Mouse (Mus musculus): ENCODE measurements around the gene Inf2. TPM values are rescaled to one million over a fixed set of nuclear protein-coding genes. Genes with fewer than 3 reads are reported as not detected.

Inf2 gene
- polyA plus RNA-seq, 1 experiment from 2014 or later = 4.3 TPM

DNA sequence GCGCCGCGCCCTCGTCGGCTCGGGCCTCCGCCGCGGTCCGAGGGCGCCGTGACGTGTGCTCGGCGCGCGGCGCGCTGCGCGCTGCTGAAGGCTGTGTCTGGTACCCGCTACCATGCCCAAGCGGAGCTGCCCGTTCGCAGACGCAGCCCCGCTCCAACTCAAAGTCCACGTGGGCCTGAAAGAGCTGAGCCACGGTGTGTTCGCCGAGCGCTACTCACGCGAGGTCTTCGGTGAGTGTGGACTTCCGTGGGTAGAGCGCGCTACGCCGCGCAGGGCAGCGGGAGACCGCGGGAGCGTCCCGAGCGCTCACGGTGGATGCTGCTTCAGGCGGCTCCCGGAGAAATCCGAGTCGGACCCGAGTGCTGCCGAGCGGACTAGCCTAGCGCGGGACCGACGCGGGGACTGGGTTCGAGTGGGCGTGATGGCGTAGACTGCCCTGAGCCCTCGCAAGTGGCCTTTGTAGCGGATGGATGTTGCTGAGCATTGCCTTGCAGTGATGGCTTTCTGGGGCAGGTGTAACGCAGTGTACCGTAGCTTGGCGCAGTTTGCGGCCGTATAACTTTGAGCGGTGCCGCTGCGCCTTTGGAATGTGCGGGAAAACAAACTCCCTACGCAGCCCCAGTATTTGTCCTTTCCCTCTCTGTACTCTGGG lies 56.4 kb downstream of the Inf2 start:
- no peaks in the 10 kb centered on the region for H3K27me3 ChIP-seq (replicated peaks; ENCODE audit: control insufficient read depth, insufficient read depth, low read length)
- ATAC-seq (replicated peaks; ENCODE audit: low FRiP score, low TSS enrichment, low read depth) (no peak; the same call in 1 of the 2 replicates), DNase-seq (ENCODE audit: low spot score) (peak; percentile 77)

DNA sequence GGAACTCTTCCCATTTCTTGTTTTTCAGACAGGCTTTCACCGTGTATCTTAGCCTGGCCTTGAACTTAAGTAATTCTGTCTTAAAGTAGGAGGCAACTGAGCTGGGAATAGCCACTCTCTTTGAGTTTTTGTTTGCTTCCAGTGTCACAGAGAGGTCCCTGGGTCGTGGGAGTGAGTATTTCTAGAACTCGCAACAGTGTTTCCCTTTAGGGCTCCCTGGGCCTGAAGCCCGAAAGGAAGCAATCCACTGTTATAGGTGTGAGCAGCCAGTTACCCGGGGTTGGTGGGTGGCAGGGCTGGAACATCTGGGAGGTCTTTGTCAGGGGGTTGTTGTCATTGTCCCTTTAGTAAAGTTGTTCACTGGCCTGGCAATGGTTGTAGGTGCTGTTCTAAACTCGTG lies 57.6 kb downstream of the Inf2 start:
- peak overlapping the region; percentile 81 for H3K9ac ChIP-seq (ENCODE audit: low read length)
- peak overlapping the region; percentile 93 for H3K4me3 ChIP-seq (ENCODE audit: low read depth, low read length)
- peaks cover 16% of the 10 kb centered on the region for H3K4me1 ChIP-seq (replicated peaks; ENCODE audit: control insufficient read depth, insufficient read depth, low read length)
- no peak for ATAC-seq (replicated peaks; ENCODE audit: low FRiP score, low TSS enrichment, low read depth)
- no peak for DNase-seq (ENCODE audit: low spot score)
- H3K27me3 ChIP-seq (replicated peaks; ENCODE audit: control insufficient read depth, insufficient read depth, low read length) = no peaks in the 10 kb centered on the region
- H3K27ac ChIP-seq (ENCODE audit: low read depth) = no peak overlapping the region; the same call in 1 of the 2 replicates
- peak overlapping the region; percentile 88 for H3K4me2 ChIP-seq (ENCODE audit: low read length)
- WGBS = 46% methylated on average over 6 of the region's 6 CpGs
- peaks cover 28% of the 10 kb centered on the region for H3K36me3 ChIP-seq (ENCODE audit: control insufficient read depth, insufficient read depth, low read length)
- H3K9me3 ChIP-seq (ENCODE audit: control insufficient read depth, low read length) = no peaks in the 10 kb centered on the region

More for the DNA sequence above, 56.4 kb downstream of the Inf2 start:
- peak overlapping the region; percentile 93 for H3K4me3 ChIP-seq (ENCODE audit: low read depth, low read length)
- H3K4me1 ChIP-seq (replicated peaks; ENCODE audit: control insufficient read depth, insufficient read depth, low read length) = peaks cover 16% of the 10 kb centered on the region
- H3K9me3 ChIP-seq (ENCODE audit: control insufficient read depth, low read length) = no peaks in the 10 kb centered on the region
- H3K36me3 ChIP-seq (ENCODE audit: control insufficient read depth, insufficient read depth, low read length) = peaks cover 23% of the 10 kb centered on the region
- H3K27ac ChIP-seq (ENCODE audit: low read depth) = peak overlapping the region; percentile 87
- peak overlapping the region; percentile 81 for H3K9ac ChIP-seq (ENCODE audit: low read length)
- peak overlapping the region; percentile 88 for H3K4me2 ChIP-seq (ENCODE audit: low read length)
- WGBS = under 1% methylated on average over 75 of the region's 75 CpGs

DNA sequence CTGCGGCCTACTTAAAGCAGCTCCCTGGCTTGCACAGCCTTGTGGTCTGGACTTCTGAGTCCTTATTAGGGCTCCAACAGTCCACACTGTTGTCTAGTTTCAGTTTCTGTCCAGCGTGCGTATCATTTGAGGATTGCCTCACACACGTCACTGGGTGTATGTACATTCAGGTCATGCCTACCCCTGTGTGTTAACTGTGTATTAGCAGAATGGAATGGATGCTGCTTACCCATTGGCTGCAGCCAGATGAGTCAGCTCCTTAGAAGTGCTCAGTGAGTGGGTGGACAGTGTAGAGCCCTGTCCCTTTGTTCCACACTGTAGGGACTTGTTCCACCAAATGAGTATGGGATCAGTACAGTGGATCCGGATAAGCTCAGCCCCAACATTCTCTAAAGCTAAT lies 59.5 kb downstream of the Inf2 start:
- no peaks in the 10 kb centered on the region for H3K9me3 ChIP-seq (ENCODE audit: control insufficient read depth, low read length)
- no peak overlapping the region for H3K27ac ChIP-seq (ENCODE audit: low read depth)
- WGBS = 94% methylated on average over 5 of the region's 5 CpGs
- H3K4me1 ChIP-seq (replicated peaks; ENCODE audit: control insufficient read depth, insufficient read depth, low read length) = peaks cover 16% of the 10 kb centered on the region
- H3K4me2 ChIP-seq (ENCODE audit: low read length) = no peak overlapping the region
- H3K27me3 ChIP-seq (replicated peaks; ENCODE audit: control insufficient read depth, insufficient read depth, low read length) = no peaks in the 10 kb centered on the region
- H3K9ac ChIP-seq (ENCODE audit: low read length) = no peak overlapping the region
- H3K36me3 ChIP-seq (ENCODE audit: control insufficient read depth, insufficient read depth, low read length) = peaks cover 41% of the 10 kb centered on the region
- H3K4me3 ChIP-seq (ENCODE audit: low read depth, low read length) = no peak overlapping the region
- no peak for ATAC-seq (replicated peaks; ENCODE audit: low FRiP score, low TSS enrichment, low read depth)
- no peak for DNase-seq (ENCODE audit: low spot score)

DNA sequence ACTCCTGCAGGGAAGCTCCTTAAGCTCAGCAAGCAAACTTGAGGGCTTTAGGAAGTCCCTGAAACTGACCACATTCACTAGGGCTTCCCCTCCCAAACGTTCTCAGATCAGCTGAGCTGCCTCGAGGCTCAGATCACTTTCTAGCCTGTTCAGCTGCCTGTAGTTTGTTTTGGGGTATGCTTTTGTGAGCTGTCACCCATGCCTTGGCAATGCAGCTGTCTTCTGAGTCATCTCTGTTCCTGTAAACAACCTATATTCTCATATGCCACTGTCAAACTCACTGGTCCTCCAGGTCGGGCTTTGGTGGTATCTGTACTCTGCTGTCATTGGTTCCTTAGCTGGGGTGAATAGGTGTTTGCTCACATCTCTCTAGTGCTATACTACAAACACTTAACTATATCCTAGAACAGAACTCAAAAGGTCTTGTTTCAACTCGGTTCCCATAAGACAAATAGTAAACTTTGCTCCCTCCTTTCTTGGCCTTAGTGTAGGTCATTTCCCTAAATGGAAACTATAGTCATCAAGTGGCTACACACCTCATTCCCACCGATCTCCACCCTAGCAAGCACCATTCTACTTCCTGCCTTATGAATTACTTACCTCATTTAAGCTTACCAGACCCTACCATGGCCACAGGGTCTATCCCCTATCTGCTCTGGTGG lies 63.3 kb downstream of the Inf2 start:
- no peak overlapping the region for H3K27ac ChIP-seq (ENCODE audit: low read depth)
- no peak overlapping the region for H3K4me2 ChIP-seq (ENCODE audit: low read length)
- H3K36me3 ChIP-seq (ENCODE audit: control insufficient read depth, insufficient read depth, low read length) = peaks cover 76% of the 10 kb centered on the region
- H3K9me3 ChIP-seq (ENCODE audit: control insufficient read depth, low read length) = no peaks in the 10 kb centered on the region
- H3K4me3 ChIP-seq (ENCODE audit: low read depth, low read length) = no peak overlapping the region
- H3K4me1 ChIP-seq (replicated peaks; ENCODE audit: control insufficient read depth, insufficient read depth, low read length) = 0 out of 2 replicates have a peak, but pooled peaks cover 8% of the 10 kb centered on the region
- DNase-seq (ENCODE audit: low spot score) (no peak), ATAC-seq (replicated peaks; ENCODE audit: low FRiP score, low TSS enrichment, low read depth) (no peak)
- H3K27me3 ChIP-seq (replicated peaks; ENCODE audit: control insufficient read depth, insufficient read depth, low read length) = no peaks in the 10 kb centered on the region
- WGBS = 75% methylated on average over 5 of the region's 5 CpGs
- no peak overlapping the region for H3K9ac ChIP-seq (ENCODE audit: low read length)

DNA sequence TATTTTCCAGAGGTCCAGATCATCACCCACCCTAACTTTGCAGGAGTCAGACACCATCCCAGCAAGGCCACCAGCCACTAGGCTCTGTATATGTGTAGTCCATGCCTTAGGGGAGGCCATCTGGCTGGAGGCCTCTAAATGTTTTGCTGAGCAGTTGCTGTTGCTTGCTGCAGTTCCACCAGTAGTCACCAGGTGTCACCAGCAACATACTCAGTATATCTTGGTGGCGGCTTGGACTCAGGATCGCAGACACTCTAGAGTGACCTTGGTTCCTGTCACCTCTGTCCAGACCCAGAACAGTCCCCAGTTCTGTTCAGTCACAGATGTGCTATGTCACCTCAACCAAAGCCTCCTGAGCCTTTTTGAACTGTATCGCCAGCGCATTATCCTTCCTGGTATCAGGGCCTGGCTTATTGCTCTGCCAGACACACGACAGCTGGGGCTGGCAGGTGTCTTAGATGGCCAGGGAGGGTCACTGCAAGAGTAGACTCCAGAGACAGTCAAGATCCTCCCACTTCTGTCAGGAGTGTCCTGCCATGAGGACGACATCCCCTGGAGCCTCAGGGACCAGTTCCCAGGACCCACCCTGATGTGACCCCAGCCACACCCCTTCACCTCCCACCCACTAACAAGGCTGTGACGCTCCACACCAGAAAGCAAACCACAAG lies 64.7 kb downstream of the Inf2 start:
- peak; percentile 93 for DNase-seq (ENCODE audit: low spot score)
- H3K9me3 ChIP-seq (ENCODE audit: control insufficient read depth, low read length) = no peaks in the 10 kb centered on the region
- H3K4me3 ChIP-seq (ENCODE audit: low read depth, low read length) = no peak overlapping the region
- 36% methylated on average over 7 of the region's 7 CpGs for WGBS
- H3K36me3 ChIP-seq (ENCODE audit: control insufficient read depth, insufficient read depth, low read length) = peaks cover 83% of the 10 kb centered on the region
- no peaks in the 10 kb centered on the region for H3K27me3 ChIP-seq (replicated peaks; ENCODE audit: control insufficient read depth, insufficient read depth, low read length)
- H3K27ac ChIP-seq (ENCODE audit: low read depth) = no peak overlapping the region
- 0 out of 2 replicates have a peak, but pooled peaks cover 8% of the 10 kb centered on the region for H3K4me1 ChIP-seq (replicated peaks; ENCODE audit: control insufficient read depth, insufficient read depth, low read length)
- ATAC-seq (replicated peaks; ENCODE audit: low FRiP score, low TSS enrichment, low read depth) = peak; percentile 57
- no peak overlapping the region for H3K9ac ChIP-seq (ENCODE audit: low read length)
- no peak overlapping the region for H3K4me2 ChIP-seq (ENCODE audit: low read length)

DNA sequence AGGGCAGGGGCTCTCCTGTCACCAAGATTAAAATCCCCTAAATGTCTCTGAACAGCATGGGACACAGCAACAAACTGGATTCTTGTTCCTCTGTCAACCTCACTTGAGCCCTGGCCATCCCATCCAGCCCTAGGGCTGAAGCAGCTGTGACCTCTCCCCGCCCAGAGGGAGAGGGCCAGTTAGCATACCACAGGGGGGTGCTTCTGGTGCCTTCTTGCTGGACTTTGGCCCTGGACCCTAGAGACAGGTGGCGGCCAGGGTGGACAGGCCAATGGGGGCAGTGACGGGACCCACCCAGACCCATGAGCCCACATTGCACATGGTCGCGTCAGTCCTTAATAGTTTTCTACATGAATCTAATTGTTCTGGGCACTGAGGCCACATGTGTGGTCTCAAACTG lies 65.5 kb downstream of the Inf2 start:
- DNase-seq (ENCODE audit: low spot score) = no peak
- Histone ChIP-seq H3K4me1 (replicated peaks; ENCODE audit: control insufficient read depth, insufficient read depth, low read length) (0 out of 2 replicates have a peak, but pooled peaks cover 8% of the 10 kb centered on the region), H3K4me2 (ENCODE audit: low read length) (no peak overlapping the region), H3K27me3 (replicated peaks; ENCODE audit: control insufficient read depth, insufficient read depth, low read length) (no peaks in the 10 kb centered on the region), H3K4me3 (ENCODE audit: low read depth, low read length) (no peak overlapping the region), H3K36me3 (ENCODE audit: control insufficient read depth, insufficient read depth, low read length) (peaks cover 83% of the 10 kb centered on the region), H3K9me3 (ENCODE audit: control insufficient read depth, low read length) (no peaks in the 10 kb centered on the region), H3K9ac (ENCODE audit: low read length) (no peak overlapping the region), H3K27ac (ENCODE audit: low read depth) (no peak overlapping the region)
- ATAC-seq (replicated peaks; ENCODE audit: low FRiP score, low TSS enrichment, low read depth) = no peak
- WGBS = 80% methylated on average over 5 of the region's 5 CpGs

DNA sequence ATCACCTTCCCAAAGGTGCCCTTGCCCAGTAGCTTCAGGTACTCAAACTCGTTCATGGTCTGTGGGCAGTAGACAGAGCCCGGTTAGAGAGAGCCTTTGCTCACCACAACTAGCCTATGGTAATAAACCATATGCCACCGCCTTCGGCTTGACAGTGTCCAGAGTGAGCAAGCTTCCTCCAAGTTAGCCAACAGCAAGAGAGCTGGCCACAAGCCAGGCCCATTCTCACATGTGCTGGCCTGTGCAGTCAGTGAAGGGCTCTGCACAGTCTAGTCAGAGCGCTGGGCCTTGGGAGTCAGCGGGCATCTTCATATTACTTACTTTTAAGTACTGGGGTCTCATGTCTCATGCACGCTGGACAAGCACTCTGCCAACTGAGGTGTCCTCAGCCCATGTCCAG lies 70.0 kb downstream of the Inf2 start:
- H3K9me3 ChIP-seq (ENCODE audit: control insufficient read depth, low read length) = no peaks in the 10 kb centered on the region
- WGBS = 89% methylated on average over 7 of the region's 7 CpGs
- no peak overlapping the region for H3K4me3 ChIP-seq (ENCODE audit: low read depth, low read length)
- H3K27ac ChIP-seq (ENCODE audit: low read depth) = no peak overlapping the region
- peaks cover 40% of the 10 kb centered on the region for H3K4me1 ChIP-seq (replicated peaks; ENCODE audit: control insufficient read depth, insufficient read depth, low read length)
- H3K36me3 ChIP-seq (ENCODE audit: control insufficient read depth, insufficient read depth, low read length) = peaks cover 89% of the 10 kb centered on the region
- DNase-seq (ENCODE audit: low spot score) (no peak), ATAC-seq (replicated peaks; ENCODE audit: low FRiP score, low TSS enrichment, low read depth) (no peak)
- no peaks in the 10 kb centered on the region for H3K27me3 ChIP-seq (replicated peaks; ENCODE audit: control insufficient read depth, insufficient read depth, low read length)
- H3K4me2 ChIP-seq (ENCODE audit: low read length) = no peak overlapping the region
- no peak overlapping the region for H3K9ac ChIP-seq (ENCODE audit: low read length)

DNA sequence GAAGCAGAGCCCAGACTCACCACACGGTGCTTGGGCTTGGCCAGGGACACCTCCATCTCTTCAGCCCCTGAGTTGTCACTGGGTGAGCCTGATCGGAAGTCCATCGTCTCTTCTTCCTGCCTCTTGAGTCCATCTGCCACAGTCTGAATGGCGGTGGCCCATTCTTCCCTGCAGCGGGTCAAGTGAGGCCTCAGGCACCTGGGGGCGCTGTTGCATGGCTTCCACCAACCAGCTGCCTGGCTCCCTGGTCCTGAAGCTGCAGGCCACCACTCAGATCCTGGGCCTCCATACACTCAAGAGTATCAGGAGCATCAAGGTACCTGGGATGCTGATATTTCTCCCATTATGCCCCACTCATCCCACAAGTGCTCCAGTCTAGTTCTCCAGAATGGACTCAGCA lies 70.5 kb downstream of the Inf2 start:
- no peak overlapping the region for H3K4me3 ChIP-seq (ENCODE audit: low read depth, low read length)
- peaks cover 43% of the 10 kb centered on the region for H3K4me1 ChIP-seq (replicated peaks; ENCODE audit: control insufficient read depth, insufficient read depth, low read length)
- H3K4me2 ChIP-seq (ENCODE audit: low read length) = no peak overlapping the region
- no peak overlapping the region for H3K9ac ChIP-seq (ENCODE audit: low read length)
- H3K27ac ChIP-seq (ENCODE audit: low read depth) = no peak overlapping the region
- peaks cover 89% of the 10 kb centered on the region for H3K36me3 ChIP-seq (ENCODE audit: control insufficient read depth, insufficient read depth, low read length)
- 85% methylated on average over 6 of the region's 6 CpGs for WGBS
- DNase-seq (ENCODE audit: low spot score) (no peak), ATAC-seq (replicated peaks; ENCODE audit: low FRiP score, low TSS enrichment, low read depth) (no peak)
- H3K9me3 ChIP-seq (ENCODE audit: control insufficient read depth, low read length) = no peaks in the 10 kb centered on the region
- no peaks in the 10 kb centered on the region for H3K27me3 ChIP-seq (replicated peaks; ENCODE audit: control insufficient read depth, insufficient read depth, low read length)

Data from intestine, embryonic 14.5 days (tissue).